Mouse (Mus musculus) brown adipose tissue, adult 24 weeks (tissue): ENCODE measurements around the gene Gon4l. TPM values are rescaled to one million over a fixed set of nuclear protein-coding genes. Genes with fewer than 3 reads are reported as not detected.
"Not testable (repeated sequence)": the region's sequence is repeated elsewhere in the genome, so short reads cannot be mapped to it uniquely, and the experiment has no call there.

ENCODE experiments used
- H3K27ac ChIP-seq: fragments of 200-500 bp; replicated peaks from 2 replicates; pipeline ENCODE4 v1.5.1; 2012; ENCODE audit warnings: low read depth, mild to moderate bottlenecking, low read length
- H3K4me1 ChIP-seq: fragments of 200-500 bp; 2 replicates; pipeline ENCODE4 v1.6.1; 2012; ENCODE audit warnings: low read length, mixed read lengths; ENCODE audit not compliant: control insufficient read depth, insufficient read depth, insufficient read length
- H3K4me3 ChIP-seq: fragments of 200-500 bp; 2 replicates; pipeline ENCODE4 v1.5.1; 2012; ENCODE audit warnings: low read depth, mild to moderate bottlenecking, low read length, moderate library complexity; ENCODE audit not compliant: insufficient read depth
- polyA plus RNA-seq: library from polyadenylated mRNA; stranded (reverse); fragments of >200 nt; gene quantifications from 2 replicates; pipeline ENCODE4 v1.2.4, GENCODE M21; 2012; ENCODE audit not compliant: missing spikeins, insufficient read depth, insufficient read length

The Gon4l gene
- polyA plus RNA-seq, result 6.3 and 9.2 TPM in 2 replicates

- H3K4me1 ChIP-seq, result not testable (repeated sequence)
- H3K27ac ChIP-seq, result peak within 1 kb of the TSS; percentile 78
- peak within 1 kb of the TSS; percentile 64 for H3K4me3 ChIP-seq
Measured at GRCm38 (mm10) chr3:88834951-88835491, at the start of gene Gon4l. Gene Gon4l, plus strand, starts transcription at chr3:88835231.

GRCm38 (mm10) chr3:88786323-88786722, 48.7 kb upstream of the Gon4l start:
- not testable (repeated sequence) for H3K4me1 ChIP-seq, H3K27ac ChIP-seq, H3K4me3 ChIP-seq

GRCm38 (mm10) chr3:88786805-88787204, 48.2 kb upstream of the Gon4l start:
- not testable (repeated sequence) for H3K4me1 ChIP-seq, H3K4me3 ChIP-seq, H3K27ac ChIP-seq

GRCm38 (mm10) chr3:88788033-88788432, 47.0 kb upstream of the Gon4l start:
- H3K4me3 ChIP-seq, H3K4me1 ChIP-seq, H3K27ac ChIP-seq: not testable (repeated sequence)

GRCm38 (mm10) chr3:88797507-88797906, 37.5 kb upstream of the Gon4l start:
- not testable (repeated sequence) for H3K27ac ChIP-seq, H3K4me3 ChIP-seq, H3K4me1 ChIP-seq

- Histone ChIP-seq H3K4me1 (no peaks in the 10 kb centered on the region), H3K4me3 (no peak overlapping the region), H3K27ac (no peak overlapping the region)
Measured at GRCm38 (mm10) chr3:88803910-88804540, 31.0 kb upstream of the Gon4l start.

GRCm38 (mm10) chr3:88825710-88826109, 9.3 kb upstream of the Gon4l start:
- H3K27ac ChIP-seq, result no peak overlapping the region
- no peaks in the 10 kb centered on the region for H3K4me1 ChIP-seq
- no peak overlapping the region for H3K4me3 ChIP-seq

- no peaks in the 10 kb centered on the region; the same call in 1 of the 2 replicates for H3K4me1 ChIP-seq
- no peak overlapping the region for H3K4me3 ChIP-seq
- H3K27ac ChIP-seq, result no peak overlapping the region
Measured at GRCm38 (mm10) chr3:88827231-88827630, 7.8 kb upstream of the Gon4l start.

- Histone ChIP-seq H3K27ac (peak overlapping the region; percentile 52), H3K4me3 (peak overlapping the region; percentile 53)
- not testable (repeated sequence) for H3K4me1 ChIP-seq
Measured at GRCm38 (mm10) chr3:88831177-88832121, 3.6 kb upstream of the Gon4l start.

- peak overlapping the region; percentile 10; the same call in 1 of the 2 replicates for H3K4me3 ChIP-seq
- 0 out of 2 replicates have a peak overlapping the region, but pooled peaks have one; percentile 34 for H3K27ac ChIP-seq
- H3K4me1 ChIP-seq, result not testable (repeated sequence)
Measured at GRCm38 (mm10) chr3:88832388-88832787, 2.6 kb upstream of the Gon4l start.

- no peaks in the 10 kb centered on the region for H3K4me1 ChIP-seq
Measured at GRCm38 (mm10) chr3:88849172-88849571, 14.1 kb downstream of the Gon4l start.

GRCm38 (mm10) chr3:88855837-88856236, 20.8 kb downstream of the Gon4l start:
- Histone ChIP-seq H3K4me1 (no peaks in the 10 kb centered on the region), H3K4me3 (no peak overlapping the region), H3K27ac (no peak overlapping the region)

More at GRCm38 (mm10) chr3:88849172-88849571, 14.1 kb downstream of the Gon4l start:
- H3K4me3 ChIP-seq, result no peak overlapping the region
- H3K27ac ChIP-seq, result 0 out of 2 replicates have a peak overlapping the region, but pooled peaks have one; percentile 2

- Histone ChIP-seq H3K4me1 (no peaks in the 10 kb centered on the region), H3K27ac (no peak overlapping the region), H3K4me3 (no peak overlapping the region)
Measured at GRCm38 (mm10) chr3:88862129-88862528, 27.1 kb downstream of the Gon4l start.

- not testable (repeated sequence) for H3K27ac ChIP-seq, H3K4me1 ChIP-seq, H3K4me3 ChIP-seq
Measured at GRCm38 (mm10) chr3:88866735-88867134, 31.7 kb downstream of the Gon4l start.

GRCm38 (mm10) chr3:88867177-88867576, 32.1 kb downstream of the Gon4l start:
- H3K4me3 ChIP-seq, H3K27ac ChIP-seq, H3K4me1 ChIP-seq: not testable (repeated sequence)
